Mouse (Mus musculus): Measurements from ENCODE around the gene Trnt1. TPM values are rescaled to one million over a fixed set of nuclear protein-coding genes. Genes with fewer than 3 reads are reported as not detected.

Gene Trnt1
- total RNA-seq, 2 experiments from 2014 or later = 11.3 to 38.8 TPM

Other genes with a start within 250 kb of the Trnt1 start
- gene Il5ra, start 20.1 kb upstream of the Trnt1 start, total RNA-seq (2015; ENCODE audit: low replicate concordance) = 1.7 and 5.9 TPM in 2 replicates
- 0.68 and 0.70 TPM in 2 replicates for gene Il5ra, start 20.1 kb upstream of the Trnt1 start, total RNA-seq (2017; ENCODE audit: low replicate concordance)
- 15.0 and 25.5 TPM in 2 replicates for gene Crbn, start 31.0 kb downstream of the Trnt1 start, total RNA-seq (2015; ENCODE audit: low replicate concordance)
- 30.3 and 37.2 TPM in 2 replicates for gene Crbn, start 31.0 kb downstream of the Trnt1 start, total RNA-seq (2017; ENCODE audit: low replicate concordance)

Data from erythroblast, adult 5-6 weeks (primary cell).